In genomic region chr13:43558959-43559358, GRCm38 (mm10) we compare ENCODE assay signal across 7 mouse cellular contexts. TPM values are rescaled to one million over a fixed set of nuclear protein-coding genes. Genes with fewer than 3 reads are reported as not detected.
A peak's percentile ranks its signal among the peaks of the same experiment; 100 is the strongest.
DNase-seq lines count a peak whose midpoint lies in the region; ATAC-seq and TF ChIP-seq lines count a peak whose summit lies in the region.

No protein-coding gene starts in this region.

- 16% methylated on average over 6 of the region's 6 CpGs for WGBS in lung, postnatal 0 days
- WGBS in forebrain, embryonic 14.5 days: 25% methylated on average over 6 of the region's 6 CpGs
- 20% methylated on average over 6 of the region's 6 CpGs for WGBS in limb, embryonic 15.5 days
- 20% methylated on average over 6 of the region's 6 CpGs for WGBS in stomach, postnatal 0 days

- H3K27ac ChIP-seq in lung, postnatal 0 days (ENCODE audit: low read length): no peak overlapping the region
- no peak overlapping the region for H3K27ac ChIP-seq in forebrain, embryonic 14.5 days (ENCODE audit: low read depth, low read length)
- H3K27ac ChIP-seq in limb, embryonic 15.5 days: no peak overlapping the region
- no peak overlapping the region; the same call in 1 of the 2 replicates for H3K27ac ChIP-seq in stomach, postnatal 0 days (replicated peaks)

- peak overlapping the region; percentile 76 for H3K4me3 ChIP-seq in lung, postnatal 0 days (ENCODE audit: low read depth, low read length)
- peak overlapping the region; percentile 70 for H3K4me3 ChIP-seq in forebrain, embryonic 14.5 days (ENCODE audit: low read depth, low read length)
- H3K4me3 ChIP-seq in limb, embryonic 15.5 days: peak overlapping the region; percentile 73
- peak overlapping the region; percentile 79 for H3K4me3 ChIP-seq in stomach, postnatal 0 days (ENCODE audit: low read depth, low read length)

- 0 out of 2 replicates have a peak overlapping the region, but pooled peaks have one; percentile 68 for H3K9ac ChIP-seq in lung, postnatal 0 days (replicated peaks; ENCODE audit: low read depth)
- no peak overlapping the region; the same call in 1 of the 2 replicates for H3K9ac ChIP-seq in forebrain, embryonic 14.5 days (ENCODE audit: low read length)
- peak overlapping the region; percentile 80; the same call in 1 of the 2 replicates for H3K9ac ChIP-seq in limb, embryonic 15.5 days
- peak overlapping the region; percentile 83 for H3K9ac ChIP-seq in stomach, postnatal 0 days (ENCODE audit: low read length)

- TF ChIP-seq EP300 in lung, postnatal 0 days (IDR thresholded peaks at IDR 0.05): no peak
- TF ChIP-seq EP300 in stomach, postnatal 0 days (optimal IDR thresholded peaks at IDR 0.05): no peak

- TF ChIP-seq CTCF in lung, postnatal 0 days (IDR thresholded peaks at IDR 0.05): no peak
- no peak for TF ChIP-seq CTCF in stomach, postnatal 0 days (IDR thresholded peaks at IDR 0.05; ENCODE audit: low read depth)

- peak; percentile 27 for DNase-seq in lung, postnatal 0 days (ENCODE audit: low spot score)
- DNase-seq in lung, postnatal 10 days: no peak
- DNase-seq in forebrain, embryonic 14.5 days (ENCODE audit: low spot score): no peak
- DNase-seq in stomach, postnatal 0 days (ENCODE audit: low spot score): no peak
- no peak for DNase-seq in cerebellum, postnatal 25 days

- H3K4me2 ChIP-seq in lung, postnatal 0 days (replicated peaks; ENCODE audit: low read depth, low read length): peak overlapping the region; percentile 91
- peak overlapping the region; percentile 88 for H3K4me2 ChIP-seq in forebrain, embryonic 14.5 days (ENCODE audit: low read length)
- H3K4me2 ChIP-seq in limb, embryonic 15.5 days: peak overlapping the region; percentile 90
- H3K4me2 ChIP-seq in stomach, postnatal 0 days (replicated peaks; ENCODE audit: low read depth): peak overlapping the region; percentile 90

- ATAC-seq in lung, postnatal 0 days: no peak
- no peak for ATAC-seq in forebrain, embryonic 14.5 days
- no peak for ATAC-seq in limb, embryonic 15.5 days (ENCODE audit: insufficient number of reproducible peaks, low FRiP score, low TSS enrichment, low read depth)
- ATAC-seq in stomach, postnatal 0 days (ENCODE audit: low FRiP score, low TSS enrichment): no peak
- ATAC-seq in erythroid progenitor cell, adult 5-6 weeks (replicated peaks; ENCODE audit: low FRiP score, poor library complexity, severe bottlenecking): no peak

- peaks cover 16% of the 10 kb centered on the region for H3K4me1 ChIP-seq in lung, postnatal 0 days (ENCODE audit: insufficient read depth, low read depth, low read length)
- H3K4me1 ChIP-seq in forebrain, embryonic 14.5 days (ENCODE audit: control insufficient read depth, insufficient read depth, low read length): peaks cover 5% of the 10 kb centered on the region; the same call in 1 of the 2 replicates
- peaks cover 23% of the 10 kb centered on the region for H3K4me1 ChIP-seq in limb, embryonic 15.5 days
- H3K4me1 ChIP-seq in stomach, postnatal 0 days (replicated peaks; ENCODE audit: control insufficient read depth, insufficient read depth): no peaks in the 10 kb centered on the region; the same call in 1 of the 2 replicates

- H3K9me3 ChIP-seq in lung, postnatal 0 days (ENCODE audit: low read length): no peaks in the 10 kb centered on the region
- no peaks in the 10 kb centered on the region for H3K9me3 ChIP-seq in forebrain, embryonic 14.5 days (replicated peaks; ENCODE audit: control insufficient read depth, low read length)
- H3K9me3 ChIP-seq in limb, embryonic 15.5 days: no peaks in the 10 kb centered on the region
- H3K9me3 ChIP-seq in stomach, postnatal 0 days (ENCODE audit: control insufficient read depth, low read length): no peaks in the 10 kb centered on the region

- no peaks in the 10 kb centered on the region for H3K27me3 ChIP-seq in lung, postnatal 0 days (replicated peaks; ENCODE audit: insufficient read depth, low read length)
- H3K27me3 ChIP-seq in forebrain, embryonic 14.5 days (replicated peaks; ENCODE audit: control insufficient read depth, insufficient read depth, low read length): no peaks in the 10 kb centered on the region
- H3K27me3 ChIP-seq in limb, embryonic 15.5 days: no peaks in the 10 kb centered on the region
- no peaks in the 10 kb centered on the region for H3K27me3 ChIP-seq in stomach, postnatal 0 days (ENCODE audit: control insufficient read depth, insufficient read depth, low read length)

- no peaks in the 10 kb centered on the region for H3K36me3 ChIP-seq in lung, postnatal 0 days (ENCODE audit: insufficient read depth, low read length)
- no peaks in the 10 kb centered on the region for H3K36me3 ChIP-seq in forebrain, embryonic 14.5 days (ENCODE audit: control insufficient read depth, insufficient read depth, low read length)
- H3K36me3 ChIP-seq in limb, embryonic 15.5 days: 0 out of 2 replicates have a peak, but pooled peaks cover 8% of the 10 kb centered on the region
- no peaks in the 10 kb centered on the region; the same call in 1 of the 2 replicates for H3K36me3 ChIP-seq in stomach, postnatal 0 days (ENCODE audit: control insufficient read depth, insufficient read depth, low read length)

RNA-seq across cellular contexts. Expression of gene Mcur1, which starts 1.0 kb away (rescaled TPM):
- polyA plus RNA-seq in lung, postnatal 0 days (2015; fragmentation: Nextera tagmentation; extraction: Ambion mirVana): 20.0 and 21.0 TPM in 2 replicates
- 7.2 and 7.6 TPM in 2 replicates for polyA plus RNA-seq in forebrain, embryonic 14.5 days (2014; fragmentation: Nextera tagmentation; extraction: Ambion mirVana)
- 12.7 and 15.4 TPM in 2 replicates for polyA plus RNA-seq in limb, embryonic 15.5 days (2015; fragmentation: Nextera tagmentation; extraction: Ambion mirVana)
- polyA plus RNA-seq in stomach, postnatal 0 days (2015; fragmentation: Nextera tagmentation; extraction: Ambion mirVana): 15.6 and 18.5 TPM in 2 replicates
- total RNA-seq in erythroid progenitor cell, adult 5-6 weeks (2015; ENCODE audit: low replicate concordance): 8.6 and 11.3 TPM in 2 replicates
- 4.7 and 16.6 TPM in 2 replicates for total RNA-seq in erythroid progenitor cell, adult 5-6 weeks (2017; ENCODE audit: low replicate concordance)

RNA-seq across cellular contexts. Expression of gene Rnf182, which starts 56.6 kb away (rescaled TPM):
- 0.37 and 0.63 TPM in 2 replicates for polyA plus RNA-seq in lung, postnatal 0 days (2015; fragmentation: Nextera tagmentation; extraction: Ambion mirVana)
- polyA plus RNA-seq in forebrain, embryonic 14.5 days (2014; fragmentation: Nextera tagmentation; extraction: Ambion mirVana): 35.0 and 46.6 TPM in 2 replicates
- polyA plus RNA-seq in limb, embryonic 15.5 days (2015; fragmentation: Nextera tagmentation; extraction: Ambion mirVana): 6.6 TPM in 2 replicates
- 0.33 and 0.38 TPM in 2 replicates for polyA plus RNA-seq in stomach, postnatal 0 days (2015; fragmentation: Nextera tagmentation; extraction: Ambion mirVana)
- not detected in 2 replicates for total RNA-seq in erythroid progenitor cell, adult 5-6 weeks (2015; ENCODE audit: low replicate concordance)
- total RNA-seq in erythroid progenitor cell, adult 5-6 weeks (2017; ENCODE audit: low replicate concordance): not detected in 2 replicates
